Mouse (Mus musculus): ENCODE results near the gene Rrn3.

GRCm38 (mm10) chr16:13853886-13854285 lies 73.4 kb downstream of the Rrn3 start:
- TF ChIP-seq KAT2A (IDR thresholded peaks at IDR 0.05; ENCODE audit: insufficient replicate concordance, low read length) (no peak), UBTF (IDR thresholded peaks at IDR 0.05; ENCODE audit: low read depth, low read length) (no peak), JUND (conservative IDR thresholded peaks at IDR 0.05; ENCODE audit: low read depth, low read length) (no peak), SMC3 (IDR thresholded peaks at IDR 0.05; ENCODE audit: low read depth, low read length) (no peak), MAX (IDR thresholded peaks at IDR 0.05; ENCODE audit: low read length) (no peak)
